Mouse (Mus musculus): ENCODE measurements around the gene Cyp1a2. TPM values are rescaled to one million over a fixed set of nuclear protein-coding genes. Genes with fewer than 3 reads are reported as not detected.

Gene Cyp1a2
- total RNA-seq, 2 experiments from 2014 or later = 0.16 TPM; not detected in 1

Other genes starting within 250 kb of the Cyp1a2 start
- gene Ppcdc, start 243.6 kb downstream of the Cyp1a2 start, total RNA-seq (2021) = 10 to 100 TPM in 1 of 2 experiments, 1 to 10 TPM in 1; 8.3 to 11.7 TPM
- gene Scamp5, start 215.6 kb downstream of the Cyp1a2 start, total RNA-seq (2021) = 10 to 100 TPM; 13.3 to 14.5 TPM
- under 1 TPM in 1 of 2 experiments, not detected in 1; 0.26 TPM for gene Rpp25, start 179.7 kb downstream of the Cyp1a2 start, total RNA-seq (2021)
- gene Cox5a, start 162.4 kb downstream of the Cyp1a2 start, total RNA-seq (2021) = 100 to 1,000 TPM; 639 to 672 TPM
- gene Fam219b, start 146.2 kb downstream of the Cyp1a2 start, total RNA-seq (2021) = 10 to 100 TPM; 12.3 to 14.0 TPM
- 100 to 1,000 TPM; 112 to 115 TPM for gene Mpi, start 130.9 kb downstream of the Cyp1a2 start, total RNA-seq (2021)
- 10 to 100 TPM; 68.2 to 75.6 TPM for gene Scamp2, start 122.8 kb downstream of the Cyp1a2 start, total RNA-seq (2021)
- 10 to 100 TPM; 14.3 to 15.3 TPM for gene Ulk3, start 94.3 kb downstream of the Cyp1a2 start, total RNA-seq (2021)
- not detected for gene Cplx3, start 77.4 kb downstream of the Cyp1a2 start, total RNA-seq (2021)
- not detected for gene Lman1l, start 62.9 kb downstream of the Cyp1a2 start, total RNA-seq (2021)
- 10 to 100 TPM; 39.5 to 42.9 TPM for gene Csk, start 30.1 kb downstream of the Cyp1a2 start, total RNA-seq (2021)
- gene Cyp1a1, start 4.2 kb upstream of the Cyp1a2 start, total RNA-seq (2021) = not detected
- 10 to 100 TPM; 11.8 to 12.5 TPM for gene Edc3, start 24.8 kb upstream of the Cyp1a2 start, total RNA-seq (2021)
- gene Clk3, start 82.2 kb upstream of the Cyp1a2 start, total RNA-seq (2021) = 10 to 100 TPM; 52.7 to 58.9 TPM
- 1 to 10 TPM; 4.5 to 7.2 TPM for gene Arid3b, start 153.1 kb upstream of the Cyp1a2 start, total RNA-seq (2021)
- 10 to 100 TPM; 47.4 to 51.5 TPM for gene Ubl7, start 227.3 kb upstream of the Cyp1a2 start, total RNA-seq (2021)

Data from gastrocnemius, postnatal 4 days (tissue).